Mouse (Mus musculus): ENCODE measurements around the gene Rem1. TPM values are rescaled to one million over a fixed set of nuclear protein-coding genes. Genes with fewer than 3 reads are reported as not detected.

Gene Rem1
- total RNA-seq (2022) = 1 to 10 TPM; 5.1 to 5.6 (median 5.2) TPM

DNA sequence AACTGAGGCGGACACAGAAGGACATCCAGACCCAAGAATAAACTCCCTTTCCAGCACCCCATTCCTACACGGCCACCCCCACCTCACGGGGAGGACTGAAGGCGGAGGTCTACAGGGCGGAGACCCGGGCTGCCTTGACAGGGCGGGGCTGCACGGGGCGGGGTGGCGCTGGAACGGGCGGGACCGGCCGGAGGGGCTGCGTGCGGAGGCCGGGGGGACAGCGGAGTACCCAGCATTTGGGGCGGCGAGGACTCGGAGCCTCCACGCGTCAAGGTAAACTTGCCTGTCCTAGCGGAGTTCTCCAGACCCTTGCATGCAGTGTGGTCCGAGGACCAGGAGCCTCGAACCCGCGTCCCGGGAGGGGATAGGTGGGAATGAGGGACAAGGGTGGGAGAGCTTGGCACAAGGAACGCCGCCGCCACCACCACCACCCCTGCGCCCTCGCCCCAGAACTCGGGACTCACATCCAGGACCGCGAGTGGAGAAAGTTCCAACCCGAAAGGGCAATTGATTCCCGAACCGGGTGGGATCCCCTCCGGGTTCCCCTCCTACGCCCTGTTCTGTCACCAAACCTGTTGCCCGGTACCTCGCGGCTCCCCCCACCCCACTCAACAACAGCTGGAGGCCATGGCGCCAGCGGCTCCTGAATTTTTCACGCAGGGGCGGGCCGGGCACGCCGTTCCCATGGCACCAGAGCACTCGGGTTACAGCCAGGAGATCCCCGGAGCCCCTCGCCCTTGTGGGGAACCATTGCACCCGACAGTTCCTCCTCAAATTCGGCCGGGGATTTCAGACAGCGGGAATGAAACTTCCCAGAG is at the start of gene Rem1:
Rem1 (plus strand) TSS at position 178 of the 818 bp plus-strand sequence.
- DNase-seq (ENCODE audit: low spot score) = no peak

DNA sequence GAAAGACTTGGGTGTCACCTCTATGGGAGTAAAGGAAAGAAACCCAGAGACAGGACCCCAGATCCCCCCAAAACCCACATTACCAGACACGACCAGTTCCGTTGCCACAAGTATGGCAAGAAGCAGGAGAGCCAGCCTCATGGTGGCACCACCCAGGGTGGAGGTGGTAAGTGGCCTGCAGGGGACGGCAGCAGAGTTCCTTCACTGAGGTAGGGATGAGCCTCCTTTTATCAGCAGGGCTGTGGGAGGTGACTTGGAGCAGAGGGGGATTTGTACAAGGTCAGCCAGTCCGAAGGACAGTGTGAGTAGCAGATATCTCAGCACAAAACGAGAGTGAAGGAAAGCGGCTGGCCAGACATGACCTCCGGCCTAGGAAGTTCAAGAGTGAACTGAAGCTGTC is 46.6 kb upstream of the Rem1 start, which contains the start of gene Defb19:
Defb19 (minus strand) TSS at position 206 of the 400 bp plus-strand sequence.
- DNase-seq (ENCODE audit: low spot score) = no peak

DNA sequence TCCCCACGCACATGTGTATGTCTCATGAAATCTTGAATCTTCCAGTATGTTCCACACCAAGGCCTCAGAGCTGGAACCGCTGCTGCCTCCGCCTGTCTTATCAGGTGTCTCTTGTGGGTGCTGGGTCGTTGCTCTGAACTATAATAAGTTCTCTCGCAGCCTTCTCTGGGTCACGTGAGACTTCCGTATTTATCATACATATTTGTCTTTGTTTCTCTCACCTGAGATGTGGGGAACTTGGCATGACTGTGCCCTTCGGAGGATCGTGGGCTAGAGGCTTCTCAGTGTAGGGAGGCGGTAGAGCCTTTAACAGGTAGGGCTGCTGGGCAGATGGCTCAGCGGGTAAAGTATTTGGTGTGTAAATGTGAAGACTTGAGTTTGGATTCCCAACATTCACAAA is 46.1 kb upstream of the Rem1 start:
- DNase-seq (ENCODE audit: low spot score) = no peak

DNA sequence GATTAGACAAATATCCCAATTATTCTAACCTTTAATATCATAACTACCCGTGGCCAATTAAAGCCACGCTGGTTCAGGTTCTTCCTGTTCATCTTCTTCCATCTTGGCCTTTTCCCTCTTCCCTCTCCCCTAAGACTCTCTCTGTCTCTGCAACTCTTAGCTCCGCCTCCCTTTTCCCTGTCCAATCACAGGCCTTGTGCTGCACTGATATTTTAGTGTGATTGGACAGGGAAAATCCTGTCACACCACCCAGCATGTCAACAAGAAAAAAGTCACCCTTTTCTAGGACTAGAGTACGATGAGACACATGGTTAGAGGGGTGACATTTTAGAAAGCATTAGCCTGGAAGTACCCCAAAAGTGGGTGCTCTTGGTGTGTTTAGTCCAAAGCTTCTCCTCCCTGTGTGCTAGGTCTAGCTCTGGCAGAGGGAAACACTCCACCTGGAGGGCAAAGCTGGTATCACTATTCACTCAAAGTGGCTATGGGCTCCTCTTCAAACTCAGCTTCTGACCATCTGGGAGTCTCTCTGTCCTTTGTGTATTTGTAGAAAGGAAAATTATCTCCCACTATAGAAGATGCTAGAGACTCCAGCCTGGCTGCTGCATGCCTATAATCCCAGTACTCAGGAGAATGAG is 39.7 kb upstream of the Rem1 start:
- DNase-seq (ENCODE audit: low spot score) = no peak

DNA sequence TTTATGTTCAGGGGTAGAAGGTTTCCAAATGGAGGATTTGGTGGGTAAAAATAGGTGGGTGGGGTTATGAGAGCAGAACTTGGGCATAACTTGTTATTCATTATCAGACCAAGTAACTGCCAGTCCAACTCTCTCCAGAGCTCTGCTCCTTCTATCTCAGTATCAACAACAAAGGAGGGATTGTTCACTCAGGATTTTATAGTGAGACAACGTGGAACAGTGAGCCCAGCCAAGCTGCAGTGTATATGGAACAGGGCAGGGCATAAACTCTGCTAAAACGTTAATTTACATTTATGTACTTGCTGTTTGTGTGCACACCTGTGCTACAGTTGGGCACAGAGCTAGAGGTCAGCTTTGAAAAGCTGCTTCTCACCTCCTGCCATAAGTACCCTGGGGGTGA is 38.3 kb upstream of the Rem1 start:
- no peak for DNase-seq (ENCODE audit: low spot score)

DNA sequence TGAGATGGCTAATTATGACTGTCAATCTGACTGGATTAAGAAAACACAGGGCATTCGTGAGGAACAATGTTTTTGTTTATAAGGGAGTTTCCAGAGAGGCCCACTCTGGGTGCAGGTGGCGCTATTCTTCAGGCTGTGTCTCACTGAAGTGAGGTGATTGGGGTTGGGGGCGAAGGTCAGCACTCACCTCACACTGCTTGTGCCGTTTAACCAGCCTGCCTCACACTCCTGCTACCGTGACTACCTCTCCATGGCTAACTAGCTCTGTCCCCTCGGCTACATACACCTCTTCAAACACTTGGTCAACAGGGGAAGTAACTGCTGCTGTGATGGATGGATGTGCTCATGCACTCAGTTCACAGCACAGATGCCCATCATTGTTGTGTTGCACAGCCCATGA is 37.7 kb upstream of the Rem1 start:
- DNase-seq (ENCODE audit: low spot score) = no peak

DNA sequence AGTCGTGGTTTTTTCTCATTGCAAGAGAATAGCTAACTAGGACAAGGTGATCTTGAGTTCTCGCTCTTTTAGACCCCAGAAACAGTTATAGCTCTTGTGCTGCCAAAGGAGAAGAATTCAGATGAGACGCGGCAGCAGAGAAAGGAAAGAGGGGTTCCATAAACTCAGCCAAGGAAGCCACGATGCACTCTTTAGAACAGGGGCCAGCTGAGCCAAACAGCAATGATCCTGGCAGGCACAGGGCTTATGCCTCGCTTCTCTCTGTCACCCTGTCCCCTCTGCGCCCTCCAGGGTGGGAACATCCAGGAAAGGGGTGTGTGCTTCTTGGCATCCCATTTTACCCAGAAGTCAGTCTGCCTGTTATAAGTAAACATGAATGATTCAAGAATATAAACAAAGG is 27.5 kb upstream of the Rem1 start, which contains the start of gene Defb45:
Defb45 (minus strand) TSS at position 101 of the 400 bp plus-strand sequence.
- DNase-seq (ENCODE audit: low spot score) = no peak

DNA sequence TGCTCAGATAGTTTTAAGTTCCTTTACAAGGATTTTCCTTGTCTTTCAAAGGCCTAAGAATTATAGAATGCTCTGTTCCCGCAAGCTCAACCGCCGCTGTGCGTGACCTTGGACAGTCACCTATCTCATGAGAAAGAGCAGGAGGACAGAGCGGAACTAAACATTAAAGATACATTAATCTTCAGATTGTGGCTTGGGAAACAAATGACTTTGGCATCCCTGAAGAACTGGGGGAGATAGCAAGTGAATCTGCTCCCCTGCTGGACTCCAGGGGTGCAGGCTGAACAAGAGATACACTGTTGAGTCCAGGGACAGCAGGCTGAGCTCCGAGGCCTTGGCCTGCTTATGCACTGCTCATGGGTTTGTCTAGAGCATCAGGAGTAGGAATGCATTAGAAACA is 26.7 kb upstream of the Rem1 start:
- no peak for DNase-seq (ENCODE audit: low spot score)

DNA sequence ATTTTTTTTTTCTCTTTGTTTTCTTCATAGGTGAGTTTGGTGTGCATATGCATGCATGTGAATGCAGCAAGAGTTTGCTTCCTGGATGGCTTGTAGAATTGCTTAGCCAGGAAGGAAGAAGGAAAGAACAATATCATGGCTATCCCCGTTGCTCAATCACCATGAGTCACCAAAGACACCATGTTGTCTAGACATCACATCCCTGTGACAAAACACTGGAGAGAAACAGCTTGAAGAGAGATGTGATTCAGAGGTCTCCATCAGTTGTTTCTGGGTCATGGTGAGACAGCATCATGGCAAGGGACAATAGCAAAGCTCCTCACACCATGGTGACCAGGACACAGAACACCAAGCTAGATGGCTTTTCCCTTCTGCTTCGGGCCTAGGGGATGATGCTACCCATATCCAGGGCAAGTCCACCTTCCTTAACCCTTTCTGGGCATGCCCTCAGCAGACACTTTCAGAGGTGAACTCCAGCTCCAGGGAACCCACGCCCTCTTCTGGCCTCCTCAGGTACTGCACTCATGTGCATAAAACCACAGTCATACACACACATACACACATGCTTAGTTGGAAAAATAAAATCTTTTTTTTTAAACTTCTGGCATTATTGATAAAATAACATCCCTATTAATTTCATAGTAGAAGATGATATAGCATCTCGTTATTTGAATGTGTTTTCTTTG is 25.3 kb upstream of the Rem1 start:
- no peak for DNase-seq (ENCODE audit: low spot score)

DNA sequence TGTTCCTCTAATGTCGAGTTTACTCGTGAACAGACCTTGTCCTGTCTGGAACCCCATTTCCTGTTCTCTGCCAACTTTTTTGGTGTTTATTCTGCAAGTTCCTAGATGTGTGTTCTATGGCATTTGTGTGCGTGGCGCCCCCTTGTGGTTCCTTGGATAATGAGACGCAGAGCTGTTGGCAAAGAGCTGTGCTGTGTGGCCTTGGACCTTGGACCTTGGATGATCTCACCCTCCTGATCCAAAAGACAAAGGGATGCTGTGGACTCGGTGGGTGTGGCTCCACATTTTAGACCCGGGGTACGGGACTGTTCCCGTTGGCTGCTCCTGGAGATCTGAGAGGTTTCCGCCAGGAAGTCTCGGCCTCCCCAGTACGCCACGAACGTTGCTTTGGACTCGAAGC is 22.7 kb upstream of the Rem1 start, which contains the start of gene Defb36:
Defb36 (plus strand) TSS at position 271 of the 400 bp plus-strand sequence.
- DNase-seq (ENCODE audit: low spot score) = no peak

DNA sequence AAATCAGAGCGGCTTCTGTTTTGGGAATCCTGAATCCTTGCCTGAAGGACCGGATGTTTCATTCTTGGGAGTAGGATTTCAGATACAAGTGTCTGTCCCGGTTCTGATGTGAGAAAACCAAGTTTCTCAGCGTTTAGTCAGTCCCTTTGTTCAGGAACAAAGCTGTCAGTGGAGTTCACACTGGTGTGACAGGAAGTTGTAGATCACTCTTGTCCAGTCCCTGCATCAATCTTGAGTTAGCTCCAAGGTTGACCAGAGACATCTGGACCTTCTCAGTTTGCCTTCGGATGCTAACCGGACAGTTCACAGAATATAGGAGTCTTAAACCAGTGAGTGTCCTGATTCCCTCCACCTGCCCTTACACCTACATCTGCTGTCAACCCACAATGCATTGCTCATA is 19.0 kb upstream of the Rem1 start:
- no peak for DNase-seq (ENCODE audit: low spot score)

DNA sequence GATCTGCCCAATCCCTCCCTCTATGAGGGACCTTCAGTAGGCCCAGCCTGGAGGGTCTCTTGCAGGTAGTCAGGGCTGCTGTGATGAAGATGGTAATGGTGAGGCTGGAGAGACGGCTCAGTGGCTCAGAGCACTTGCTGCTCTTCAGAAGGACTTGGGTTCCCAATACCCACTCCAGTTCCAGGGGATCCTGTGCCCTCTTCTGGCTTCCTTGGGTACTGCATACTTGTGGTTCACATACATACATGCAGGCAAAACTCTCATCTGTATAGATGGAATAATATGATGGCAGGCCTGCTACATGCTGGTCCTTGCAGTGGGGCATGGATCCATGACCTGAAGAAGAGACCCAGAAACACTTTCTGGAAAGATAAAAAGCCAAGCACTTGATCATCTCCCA is 18.0 kb upstream of the Rem1 start:
- no peak for DNase-seq (ENCODE audit: low spot score)

DNA sequence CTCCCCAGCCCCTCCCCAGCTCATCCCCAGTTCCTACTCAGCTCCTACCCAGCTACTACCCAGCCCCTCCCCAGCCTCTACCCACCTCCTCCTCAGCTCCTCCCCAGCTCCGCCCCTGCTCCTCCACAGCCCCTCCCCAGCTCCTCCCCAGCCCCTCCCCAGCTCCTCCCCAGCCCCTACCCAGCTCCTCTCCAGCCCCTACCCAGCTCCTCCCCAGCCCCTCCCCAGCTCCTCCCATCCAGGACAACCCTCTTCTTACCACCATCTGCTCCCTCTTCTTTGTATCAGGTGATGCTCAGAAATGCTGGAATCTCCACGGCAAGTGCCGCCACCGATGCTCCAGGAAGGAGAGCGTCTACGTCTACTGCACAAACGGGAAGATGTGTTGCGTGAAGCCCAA is 14.6 kb upstream of the Rem1 start:
- no peak for DNase-seq (ENCODE audit: low spot score)

DNA sequence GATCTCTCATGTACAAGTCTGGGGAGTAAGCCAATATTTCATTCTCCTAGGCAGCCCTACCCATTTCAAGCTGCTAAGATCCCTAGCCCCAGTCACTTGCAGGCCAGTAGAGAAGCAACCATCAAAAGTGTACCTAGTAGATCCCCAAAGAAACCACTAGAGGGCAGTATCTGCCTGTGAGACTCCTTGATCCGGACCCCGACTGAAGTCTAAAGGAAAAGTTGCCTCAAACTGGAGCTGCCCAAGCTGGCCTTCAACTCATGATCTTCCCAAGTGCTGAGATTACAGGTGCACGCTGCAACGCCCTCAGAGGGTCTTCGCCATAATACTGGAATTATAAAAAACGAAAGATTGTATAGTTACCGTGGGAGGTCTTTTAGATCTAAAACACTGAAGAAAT is 11.2 kb upstream of the Rem1 start:
- peak; percentile 78 for DNase-seq (ENCODE audit: low spot score)

DNA sequence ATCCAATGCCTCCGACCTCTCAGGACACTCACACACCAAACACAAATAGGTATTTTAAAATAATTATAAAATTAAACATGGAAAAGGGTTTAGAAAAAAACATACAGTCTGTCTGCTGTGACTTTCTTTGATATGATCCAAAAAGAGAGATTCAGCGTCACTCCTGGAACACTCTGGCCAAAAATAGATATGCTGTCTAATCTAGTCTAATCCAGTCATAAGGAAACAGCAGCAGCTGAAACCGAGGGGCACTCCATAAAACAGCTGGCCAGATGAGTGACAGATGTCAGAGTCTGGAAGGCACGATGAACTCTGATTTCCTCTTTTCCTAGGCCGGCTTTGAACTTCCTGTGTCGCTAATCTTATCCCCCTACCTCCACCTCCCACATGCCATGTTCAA is 10.3 kb upstream of the Rem1 start:
- DNase-seq (ENCODE audit: low spot score) = no peak

DNA sequence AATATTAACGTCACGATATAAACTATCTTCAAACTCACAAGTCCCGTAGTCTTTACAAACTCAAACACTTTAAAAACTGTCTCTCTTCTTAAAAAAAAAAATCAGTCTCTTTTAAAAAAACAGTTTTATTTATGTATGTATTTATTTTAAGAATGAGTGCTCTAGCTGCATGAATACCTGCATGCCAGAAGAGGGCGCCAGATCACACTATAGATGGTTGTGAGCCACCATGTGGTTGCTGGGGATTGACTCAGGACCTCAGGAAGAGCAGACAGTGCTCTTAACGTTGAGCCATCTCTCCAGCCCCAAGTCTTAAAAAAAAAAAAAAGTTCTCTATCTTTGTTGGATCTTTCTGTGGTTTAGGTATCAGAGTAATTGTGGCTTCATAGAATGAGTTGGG is 9.4 kb upstream of the Rem1 start:
- no peak for DNase-seq (ENCODE audit: low spot score)

DNA sequence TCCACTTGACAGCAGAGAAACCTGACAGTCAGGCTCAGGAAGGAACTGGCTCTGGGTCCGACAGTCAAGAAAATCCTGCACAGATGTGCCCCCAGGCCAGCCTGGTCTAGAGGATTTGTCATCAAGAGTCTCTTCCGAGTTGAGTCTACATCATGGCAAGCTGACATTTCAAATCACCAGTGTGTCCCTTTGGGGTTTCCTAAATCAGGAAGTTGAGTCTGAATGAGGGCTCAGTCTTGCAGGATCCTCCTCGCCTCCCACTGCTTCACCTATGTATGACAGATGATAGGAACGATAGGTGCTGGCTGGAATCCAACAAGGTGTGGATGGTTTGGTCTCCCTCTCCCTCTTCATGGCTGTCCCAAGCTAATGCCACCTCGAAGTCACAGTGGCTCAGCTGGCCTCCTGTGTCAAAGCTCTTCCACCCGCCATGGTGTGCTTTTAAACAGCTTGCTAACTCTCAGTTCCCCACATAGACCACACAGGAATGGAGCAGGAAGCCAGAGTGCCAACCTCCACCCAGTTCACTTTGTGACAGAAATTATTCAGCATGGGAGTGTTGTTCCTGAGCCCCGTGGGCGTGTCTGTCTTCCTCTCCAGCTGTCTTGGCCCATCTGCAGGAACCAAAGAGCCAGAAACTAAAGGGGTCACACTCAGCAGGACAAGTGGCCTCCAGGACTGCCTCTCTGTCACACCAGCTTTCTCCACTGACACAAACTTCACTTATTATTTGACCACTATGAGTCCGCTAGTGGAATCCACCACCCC is 6.2 kb upstream of the Rem1 start:
- DNase-seq (ENCODE audit: low spot score) = no peak

DNA sequence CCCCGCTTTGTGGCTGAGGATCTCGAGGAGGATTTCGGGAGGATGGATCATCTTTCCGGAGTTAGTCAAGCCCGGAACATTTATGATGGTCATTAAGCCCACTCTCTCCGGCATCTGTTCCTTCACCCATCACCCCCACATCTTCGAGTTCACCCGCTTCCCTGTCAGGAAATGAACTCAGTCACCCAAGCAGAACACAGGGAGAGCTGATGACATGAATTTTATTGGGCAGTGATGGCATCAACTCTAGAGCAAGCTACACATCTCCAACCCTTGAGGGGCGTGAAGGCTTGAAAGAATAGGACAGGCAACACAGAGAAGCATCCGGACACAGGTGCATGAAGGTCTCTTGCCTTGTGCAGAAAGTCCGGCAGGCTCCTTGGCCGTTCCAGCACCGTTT is 4.6 kb upstream of the Rem1 start:
- no peak for DNase-seq (ENCODE audit: low spot score)

DNA sequence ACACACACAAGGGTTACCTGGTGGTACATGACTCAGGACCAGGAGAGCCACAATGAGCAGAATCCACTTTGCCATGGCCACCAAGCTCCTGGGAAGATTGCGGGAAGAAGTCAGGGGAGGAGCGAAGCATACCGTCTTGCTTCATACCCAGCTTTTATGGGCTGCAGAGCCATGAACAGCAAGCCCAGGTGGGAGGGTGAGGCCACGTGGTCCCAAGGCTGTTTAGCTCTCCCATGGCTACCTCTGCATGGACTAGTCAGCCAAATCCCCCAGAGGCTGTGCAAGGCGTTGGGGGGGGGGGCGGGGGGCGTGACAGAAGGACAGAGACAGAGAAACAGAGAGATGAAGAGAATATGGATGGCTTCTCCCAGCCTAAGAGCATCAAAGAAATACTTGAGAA is 3.8 kb upstream of the Rem1 start, which contains the start of gene Defb25:
Defb25 (minus strand) TSS at position 101 of the 400 bp plus-strand sequence.
- DNase-seq (ENCODE audit: low spot score) = no peak

DNA sequence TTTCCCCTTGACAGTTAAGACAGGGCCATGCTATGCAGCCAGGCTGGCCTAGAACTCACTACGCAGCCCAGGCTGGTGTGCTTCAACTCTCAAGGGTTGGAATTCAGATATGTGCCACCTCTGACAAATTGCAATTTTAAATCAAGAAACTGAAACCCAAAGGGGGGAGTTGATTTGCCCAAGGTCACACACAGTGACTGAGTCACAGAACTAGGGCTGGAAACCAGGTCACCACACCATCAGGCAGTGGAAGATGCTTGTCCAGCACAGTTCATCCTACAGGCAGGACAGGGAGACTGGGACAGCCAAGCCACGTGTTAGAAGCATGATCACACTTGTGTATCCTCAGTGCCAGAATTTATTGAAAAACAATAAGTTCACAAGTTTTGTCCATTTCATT is 2.2 kb upstream of the Rem1 start:
- DNase-seq (ENCODE audit: low spot score) = no peak

DNA sequence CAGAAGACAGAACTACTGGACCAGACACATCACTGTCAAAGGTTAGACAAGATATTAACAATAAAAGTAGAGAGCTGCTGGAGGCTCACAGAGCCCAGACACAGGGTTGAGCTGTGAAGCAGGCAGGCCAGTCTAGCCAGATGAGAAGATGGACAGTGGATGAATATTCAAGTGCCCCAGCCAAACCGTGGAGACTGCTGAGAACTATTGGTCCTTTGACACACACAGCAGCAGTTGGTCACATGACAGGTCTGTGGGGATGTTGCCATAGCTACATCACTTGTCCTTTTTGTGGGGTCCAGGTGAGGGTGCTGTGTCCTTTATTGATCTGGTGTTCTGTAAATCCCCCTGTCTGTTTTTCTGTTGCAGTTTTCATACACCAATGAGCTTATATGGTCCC is 1.5 kb upstream of the Rem1 start:
- DNase-seq (ENCODE audit: low spot score) = no peak

DNA sequence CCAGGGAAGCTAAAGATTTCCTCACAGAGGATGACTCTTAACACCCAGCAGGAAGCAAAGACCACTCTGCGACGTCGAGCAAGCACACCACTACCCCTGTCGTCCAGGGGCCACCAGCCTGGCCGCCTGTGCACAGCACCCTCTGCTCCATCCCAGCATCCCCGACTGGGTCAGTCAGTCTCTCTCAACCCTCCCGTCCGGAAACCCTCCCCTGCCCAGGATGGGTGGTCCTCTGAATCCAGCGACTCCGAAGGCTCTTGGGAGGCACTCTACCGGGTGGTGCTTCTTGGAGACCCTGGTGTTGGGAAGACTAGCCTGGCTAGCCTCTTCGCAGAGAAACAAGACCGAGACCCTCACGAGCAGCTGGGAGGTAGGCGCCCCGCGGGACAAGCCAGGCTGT is 1.3 kb downstream of the Rem1 start:
- no peak for DNase-seq (ENCODE audit: low spot score)
